Mouse (Mus musculus): Measurements from ENCODE around the gene Zfyve9.

GRCm38 (mm10) chr4:108618586-108618985 is 162.0 kb downstream of the Zfyve9 start:
- TF ChIP-seq EP300 (IDR thresholded peaks at IDR 0.05; ENCODE audit: insufficient read depth, low read depth, low read length) = no peak
- no peak for TF ChIP-seq CTCF (IDR thresholded peaks at IDR 0.05)
- TF ChIP-seq POLR2A (IDR thresholded peaks at IDR 0.05; ENCODE audit: insufficient read depth, low read depth, low read length) = no peak
